Mouse (Mus musculus) myocyte (in vitro differentiated cells): Measurements from ENCODE around the gene Asf1b.

Experiments used
- E2F4 ChIP-seq: IDR thresholded peaks from one replicate; pipeline ENCODE4 v1.6.1; 2011; ENCODE audit warnings: mild to moderate bottlenecking, control low read depth, moderate library complexity; ENCODE audit not compliant: insufficient read depth
- MAX ChIP-seq: IDR thresholded peaks from one replicate; pipeline ENCODE4 v1.6.1; 2011; ENCODE audit warnings: low read depth, mild to moderate bottlenecking, control low read depth
- MYOD1 ChIP-seq, 3 experiments: IDR thresholded peaks; one replicate each; pipeline ENCODE4 v1.6.1; 2011; ENCODE audit warnings: control low read depth in 2 of 3, low read depth in 2 of 3, mild to moderate bottlenecking in 2 of 3, moderate library complexity in 1 of 3; ENCODE audit not compliant: insufficient read length in 2 of 3, control insufficient read depth in 1 of 3
- MYOG ChIP-seq, 3 experiments: IDR thresholded peaks; one replicate each; pipeline ENCODE4 v1.6.1; 2011; ENCODE audit warnings: control low read depth in 2 of 3, low read depth in 2 of 3, mild to moderate bottlenecking in 2 of 3; ENCODE audit not compliant: insufficient read length in 2 of 3, control insufficient read depth in 1 of 3, insufficient read depth in 1 of 3
- POLR2A ChIP-seq: IDR thresholded peaks from one replicate; pipeline ENCODE4 v1.6.1; 2011; ENCODE audit warnings: low read depth, mild to moderate bottlenecking, control low read depth, moderate library complexity; ENCODE audit not compliant: insufficient read length
- POLR2AphosphoS2 ChIP-seq: IDR thresholded peaks from one replicate; pipeline ENCODE4 v1.6.1; 2011; ENCODE audit warnings: low read depth, control low read depth; ENCODE audit not compliant: insufficient read length
- REST ChIP-seq: IDR thresholded peaks from one replicate; pipeline ENCODE4 v1.6.1; 2011; ENCODE audit warnings: mild to moderate bottlenecking, control low read depth, moderate library complexity; ENCODE audit not compliant: insufficient read depth, insufficient read length
- TCF12 ChIP-seq: IDR thresholded peaks from one replicate; pipeline ENCODE4 v1.6.1; 2011; ENCODE audit warnings: mild to moderate bottlenecking, control low read depth; ENCODE audit not compliant: poor library complexity, insufficient read depth, severe bottlenecking
- TCF3 ChIP-seq: IDR thresholded peaks from one replicate; pipeline ENCODE4 v1.6.1; 2011; ENCODE audit warnings: low read depth, control low read depth; ENCODE audit not compliant: insufficient read length
- USF1 ChIP-seq: IDR thresholded peaks from one replicate; pipeline ENCODE4 v1.6.1; 2011; ENCODE audit warnings: low read depth, mild to moderate bottlenecking, control low read depth, moderate library complexity

DNA sequence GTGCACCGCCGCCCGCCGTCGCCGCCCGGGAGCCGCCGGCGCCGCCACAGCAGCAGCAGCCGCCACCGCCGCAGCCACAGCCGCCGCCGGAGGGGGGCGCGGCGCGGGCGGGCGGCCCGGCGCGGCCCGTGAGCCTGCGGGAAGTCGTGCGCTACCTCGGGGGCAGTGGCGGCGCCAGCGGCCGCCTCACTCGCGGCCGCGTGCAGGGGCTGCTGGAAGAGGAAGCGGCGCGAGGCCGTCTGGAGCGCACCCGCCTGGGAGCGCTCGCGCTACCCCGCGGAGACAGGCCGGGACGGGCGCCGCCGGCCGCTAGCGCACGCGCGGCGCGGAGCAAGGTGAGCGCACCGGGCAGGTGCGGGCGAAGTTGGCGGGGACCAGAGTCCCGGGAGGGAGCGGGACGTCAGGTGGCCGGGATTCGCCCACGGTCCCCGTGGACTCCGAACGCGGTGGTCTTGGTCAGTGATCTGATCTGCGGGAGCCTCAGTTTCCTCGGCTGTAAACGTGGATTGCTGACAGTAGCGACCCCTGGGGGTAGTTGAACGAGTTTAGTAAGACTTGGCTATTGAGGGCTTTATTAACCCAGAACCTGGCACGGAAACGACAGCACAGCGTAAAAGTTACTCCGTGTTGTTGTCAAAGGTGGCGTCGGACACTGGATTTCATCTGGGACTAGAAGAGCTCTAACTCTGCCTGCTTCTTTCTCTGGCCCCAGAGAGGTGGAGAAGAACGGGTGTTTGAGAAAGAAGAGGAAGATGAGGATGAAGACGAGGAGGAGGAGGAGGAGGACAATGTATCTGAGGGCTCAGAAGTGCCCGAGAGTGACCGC lies 43.1 kb downstream of the Asf1b start:
- TF ChIP-seq REST (no peak), POLR2A (peak; percentile 35), TCF12 (no peak), MAX (no peak), POLR2AphosphoS2 (peak; percentile 74), E2F4 (no peak), USF1 (no peak), MYOG (IDR thresholded peaks at IDR 0.05; ENCODE audit: control insufficient read depth in 1 of 3, insufficient read depth in 1 of 3, insufficient read length in 2 of 3, low read depth in 2 of 3) (peak in 1 of 3 experiments; percentile 26), MYOD1 (IDR thresholded peaks at IDR 0.05; ENCODE audit: control insufficient read depth in 1 of 3, insufficient read length in 2 of 3, low read depth in 2 of 3) (peak in 1 of 3 experiments; percentile 2), TCF3 (no peak)
